Mouse (Mus musculus) thymus, adult 2 months (tissue): ENCODE data around the gene Lbp.

Experiments used
- CTCF ChIP-seq: fragments of 200-500 bp; IDR thresholded peaks from 2 replicates; pipeline ENCODE4 v1.5.1; 2012; ENCODE audit warnings: mild to moderate bottlenecking, control low read depth, low read length, moderate library complexity, borderline replicate concordance; ENCODE audit not compliant: control insufficient read depth, poor library complexity, insufficient read depth; ENCODE audit errors: extremely low read depth
- POLR2A ChIP-seq: fragments of 200-500 bp; IDR thresholded peaks from 2 replicates; pipeline ENCODE4 v1.6.1; 2012; ENCODE audit warnings: mild to moderate bottlenecking, low read length, control low read depth, moderate library complexity; ENCODE audit not compliant: control insufficient read depth, poor library complexity, insufficient read depth; ENCODE audit errors: extremely low read depth

GRCm38 (mm10) chr2:158256894-158257293 lies 49.4 kb upstream of the Lbp start:
- TF ChIP-seq POLR2A: no peak
- TF ChIP-seq CTCF: no peak
